Mouse (Mus musculus): ENCODE measurements around the gene Ddx25.
A peak's percentile ranks its signal among the peaks of the same experiment; 100 is the strongest.

The Ddx25 gene

GRCm38 (mm10) chr9:35558257-35559008 is at the start of gene Ddx25, which contains the start of gene Pus3:
TSS of gene Ddx25 (minus strand) at chr9:35558528.
TSS of gene Pus3 (plus strand) at chr9:35558595.
- DNase-seq (ENCODE audit: low read depth, low spot score), result peak; percentile 45

GRCm38 (mm10) chr9:35607647-35608405 is 49.5 kb upstream of the Ddx25 start:
- no peak for DNase-seq (ENCODE audit: low read depth, low spot score)

- DNase-seq (ENCODE audit: low read depth, low spot score), result peak; percentile 27
Observed at GRCm38 (mm10) chr9:35592903-35593302, 34.6 kb upstream of the Ddx25 start.

GRCm38 (mm10) chr9:35587674-35588073 is 29.3 kb upstream of the Ddx25 start:
- DNase-seq (ENCODE audit: low read depth, low spot score), result no peak

- no peak for DNase-seq (ENCODE audit: low read depth, low spot score)
Observed at GRCm38 (mm10) chr9:35574416-35574815, 16.1 kb upstream of the Ddx25 start.

- no peak for DNase-seq (ENCODE audit: low read depth, low spot score)
Observed at GRCm38 (mm10) chr9:35570663-35571062, 12.3 kb upstream of the Ddx25 start.

- peak; percentile 96 for DNase-seq (ENCODE audit: low read depth, low spot score)
Observed at GRCm38 (mm10) chr9:35569571-35570534, 11.5 kb upstream of the Ddx25 start, which contains the start of the genes Pate2 and Hyls1. TSS of gene Pate2 (plus strand) at chr9:35570284. TSS of gene Hyls1 (minus strand) at chr9:35570398.

- DNase-seq (ENCODE audit: low read depth, low spot score), result no peak
Observed at GRCm38 (mm10) chr9:35567995-35568394, 9.7 kb upstream of the Ddx25 start.

GRCm38 (mm10) chr9:35564536-35565240 is 6.4 kb upstream of the Ddx25 start:
- no peak for DNase-seq (ENCODE audit: low read depth, low spot score)

- no peak for DNase-seq (ENCODE audit: low read depth, low spot score)
Observed at GRCm38 (mm10) chr9:35561583-35561982, 3.3 kb upstream of the Ddx25 start.

GRCm38 (mm10) chr9:35561076-35561475 is 2.7 kb upstream of the Ddx25 start:
- DNase-seq (ENCODE audit: low read depth, low spot score), result no peak

- peak; percentile 87 for DNase-seq (ENCODE audit: low read depth, low spot score)
Observed at GRCm38 (mm10) chr9:35559009-35559890, 922 bp upstream of the Ddx25 start.

- no peak for DNase-seq (ENCODE audit: low read depth, low spot score)
Observed at GRCm38 (mm10) chr9:35556494-35557102, 1.7 kb downstream of the Ddx25 start.

- DNase-seq (ENCODE audit: low read depth, low spot score), result no peak
Observed at GRCm38 (mm10) chr9:35548455-35548854, 9.9 kb downstream of the Ddx25 start.

GRCm38 (mm10) chr9:35546745-35547144 is 11.6 kb downstream of the Ddx25 start:
- DNase-seq (ENCODE audit: low read depth, low spot score), result no peak

- DNase-seq (ENCODE audit: low read depth, low spot score), result no peak
Observed at GRCm38 (mm10) chr9:35545704-35546103, 12.6 kb downstream of the Ddx25 start.

GRCm38 (mm10) chr9:35544666-35545065 is 13.7 kb downstream of the Ddx25 start:
- DNase-seq (ENCODE audit: low read depth, low spot score), result no peak

GRCm38 (mm10) chr9:35543099-35543860 is 15.0 kb downstream of the Ddx25 start:
- DNase-seq (ENCODE audit: low read depth, low spot score), result no peak

- DNase-seq (ENCODE audit: low read depth, low spot score), result no peak
Observed at GRCm38 (mm10) chr9:35541941-35542340, 16.4 kb downstream of the Ddx25 start.
